Mouse (Mus musculus) heart, postnatal 36 days (tissue): ENCODE measurements at regions not wholly inside any gene's neighbourhood (a gene's known extent, or its start where the extent isn't known, plus 50 kb on each side); places are given as distances from the start of the nearest gene placed in this dataset.
"Not testable (repeated sequence)": the region's sequence is repeated elsewhere in the genome, so short reads cannot be mapped to it uniquely, and the experiment has no call there.

Experiments used
- DNase-seq, 2 experiments: peaks; one replicate each; pipeline ENCODE4 v3.0.0; 2021 to 2022
- intact Hi-C: fragments of 180-260 bp; cut with DNase I; formaldehyde crosslinking; loops from one replicate; pipeline ENCODE4 v1.15.1; 2025

DNA sequence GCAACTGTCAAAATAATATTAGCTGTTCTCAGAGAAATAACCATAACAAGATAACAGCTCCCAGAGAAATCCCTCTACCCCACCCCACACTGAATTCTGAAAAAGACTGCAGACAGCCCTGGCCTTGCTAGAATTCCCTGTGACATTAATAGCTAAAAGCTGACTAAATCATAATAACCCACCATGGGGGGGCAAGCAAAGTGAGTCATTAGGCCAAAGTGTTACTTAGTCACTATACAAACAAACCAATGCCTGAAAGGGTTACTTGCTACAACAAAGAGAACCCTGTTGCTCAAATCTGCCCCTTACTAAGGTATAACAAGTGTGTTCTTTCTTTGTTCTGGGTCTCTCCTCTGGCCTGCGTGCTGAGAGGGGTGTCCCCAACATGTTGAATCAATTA lies 609.1 kb upstream of the Ppp6c start:
- DNase-seq, result no peak
- intact Hi-C loops, result no loop called here

DNA sequence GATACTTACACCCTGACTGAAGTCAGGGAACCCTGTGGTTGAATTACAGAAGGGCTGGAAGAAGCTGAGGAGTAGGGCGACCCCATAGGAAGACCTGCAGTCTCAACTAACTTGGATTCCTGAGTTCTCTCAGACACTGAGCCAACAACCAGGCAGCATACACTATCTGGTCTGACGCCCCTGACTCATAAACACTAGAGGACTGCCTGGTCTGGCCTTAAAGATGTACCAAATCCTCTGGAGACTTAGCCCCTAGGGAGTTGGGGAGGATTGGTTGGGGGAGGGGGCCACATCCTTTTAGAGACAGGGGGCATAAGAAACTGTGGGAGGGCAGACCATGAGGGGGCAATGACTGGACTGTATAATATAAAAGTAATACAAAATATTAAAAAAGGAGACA lies 597.6 kb upstream of the Ppp6c start:
- intact Hi-C loops, result no loop called here
- DNase-seq, result no peak

DNA sequence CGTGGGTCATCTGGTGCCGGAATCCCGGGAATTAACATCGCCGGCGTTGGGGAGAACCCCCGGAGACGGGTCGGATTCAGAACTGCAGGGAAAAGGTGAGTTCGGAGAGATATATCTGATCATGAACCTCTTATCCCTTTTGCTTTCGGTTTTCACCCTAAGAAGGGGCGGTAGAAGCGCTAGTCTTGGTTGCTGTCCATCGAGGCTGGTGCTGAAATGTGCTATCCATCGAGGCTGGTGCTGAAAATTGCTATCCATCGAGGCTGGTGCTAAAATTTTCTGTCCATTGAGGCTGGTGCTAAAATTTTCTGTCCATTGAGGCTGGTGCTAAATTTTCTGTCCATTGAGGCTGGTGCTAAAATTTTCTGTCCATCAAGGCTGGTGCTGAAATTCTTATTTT lies 580.4 kb upstream of the Ppp6c start:
- intact Hi-C loops, result not testable (repeated sequence)
- peak in 1 of 2 experiments; percentile 5 for DNase-seq
